ENCODE assay signal across 12 mouse cellular contexts in the genomic region with DNA sequence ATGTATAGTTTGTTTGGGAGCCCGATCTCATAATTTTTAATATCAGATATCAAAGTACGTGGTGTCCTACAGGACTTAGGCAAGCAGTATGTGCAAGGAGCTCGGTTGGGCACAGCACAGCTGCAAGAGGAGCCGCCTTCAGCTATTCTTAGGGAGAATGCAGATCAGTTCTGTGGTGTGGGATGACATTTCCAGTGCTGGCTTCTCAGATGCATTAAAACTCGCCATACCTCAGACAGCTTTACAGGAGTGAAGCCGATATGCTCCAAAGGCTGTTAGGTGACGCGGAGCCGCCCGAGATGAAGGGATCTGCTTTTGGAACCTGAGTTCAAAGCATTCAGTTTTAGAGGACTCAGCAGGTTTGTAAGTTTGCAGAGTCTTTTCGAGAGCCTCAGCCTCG.
"Had no signal": no experiment of that assay in that cellular context is flagged by ENCODE, and none has a peak within 500 bp of the region (broad histone marks: within the 10 kb centered on the region; RNA-seq: fewer than 3 reads in every experiment).

No protein-coding gene starts in this region.

- H3K4me3 ChIP-seq: limb, embryonic 10.5 days; liver, embryonic 15.5 days; midbrain, embryonic 13.5 days; neural tube, embryonic 15.5 days had no signal

- DNase-seq: kidney, adult 18-20 months; kidney, postnatal 25 days; lung, adult 2 months; lung, postnatal 36 days; right cerebral cortex, postnatal 14 days; thymus, adult 18-20 months; thymus, postnatal 25 days had no signal

- H3K27ac ChIP-seq: limb, embryonic 10.5 days; liver, embryonic 15.5 days; midbrain, embryonic 13.5 days; neural tube, embryonic 15.5 days; stomach, postnatal 0 days had no signal

- H3K4me1 ChIP-seq: limb, embryonic 10.5 days; liver, embryonic 15.5 days had no signal
